Mouse (Mus musculus): ENCODE data around the gene Stk11ip. TPM values are rescaled to one million over a fixed set of nuclear protein-coding genes. Genes with fewer than 3 reads are reported as not detected.

Stk11ip gene
- polyA plus RNA-seq, 1 experiment from 2014 or later, result 16.1 TPM

DNA sequence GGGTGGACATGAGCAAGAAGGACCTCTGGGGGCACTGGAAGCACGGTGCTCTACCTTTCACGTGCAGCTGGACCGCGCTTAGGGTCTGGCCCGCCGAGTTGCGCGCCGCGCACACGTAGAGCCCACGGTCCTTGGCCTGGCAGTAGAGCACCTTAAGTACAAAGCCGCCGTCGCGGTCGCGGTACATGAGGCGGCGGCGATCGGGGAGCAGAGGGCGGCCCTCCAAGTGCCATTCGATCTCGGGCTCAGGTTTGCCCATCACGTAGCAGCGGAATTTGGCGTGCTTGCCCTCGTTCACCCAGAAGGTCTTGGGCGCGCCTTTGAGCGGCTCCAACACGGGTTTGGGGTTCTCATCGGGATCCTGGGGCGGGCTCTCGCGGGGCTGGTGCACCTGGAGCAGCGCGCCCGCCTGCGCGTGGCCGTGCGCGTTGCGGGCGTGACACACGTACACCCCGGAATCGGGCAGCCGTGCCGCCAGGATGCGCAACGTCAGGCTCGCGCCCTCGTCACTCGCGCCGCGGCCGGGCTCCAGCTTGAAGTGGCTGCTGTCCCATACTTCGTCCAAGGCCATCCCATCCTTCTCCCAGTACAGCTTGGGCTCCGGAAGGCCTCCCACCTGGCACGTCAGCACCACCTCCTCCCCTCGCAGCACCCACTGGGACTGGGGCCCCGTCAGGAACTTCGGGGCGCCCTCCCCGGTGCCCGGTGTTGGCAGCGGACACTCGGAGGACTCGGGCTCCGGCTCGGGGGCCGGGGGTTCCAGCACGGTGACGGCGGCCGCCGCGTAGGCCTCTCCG lies 16.0 kb upstream of the Stk11ip start:
- H3K4me1 ChIP-seq, result peaks cover 34% of the 10 kb centered on the region
- no peaks in the 10 kb centered on the region for H3K27me3 ChIP-seq (replicated peaks)
- H3K4me2 ChIP-seq, result peak overlapping the region; percentile 92
- no peaks in the 10 kb centered on the region for H3K9me3 ChIP-seq
- peak overlapping the region; percentile 98 for H3K27ac ChIP-seq
- H3K9ac ChIP-seq, result peak overlapping the region; percentile 98
- H3K4me3 ChIP-seq (replicated peaks), result peak overlapping the region; percentile 91
- under 1% methylated on average over 83 of the region's 84 CpGs for WGBS
- ATAC-seq (ENCODE audit: insufficient read depth, low FRiP score, low read depth), result peak; percentile 12; the same call in 1 of the 2 replicates
- peaks cover 21% of the 10 kb centered on the region for H3K36me3 ChIP-seq

DNA sequence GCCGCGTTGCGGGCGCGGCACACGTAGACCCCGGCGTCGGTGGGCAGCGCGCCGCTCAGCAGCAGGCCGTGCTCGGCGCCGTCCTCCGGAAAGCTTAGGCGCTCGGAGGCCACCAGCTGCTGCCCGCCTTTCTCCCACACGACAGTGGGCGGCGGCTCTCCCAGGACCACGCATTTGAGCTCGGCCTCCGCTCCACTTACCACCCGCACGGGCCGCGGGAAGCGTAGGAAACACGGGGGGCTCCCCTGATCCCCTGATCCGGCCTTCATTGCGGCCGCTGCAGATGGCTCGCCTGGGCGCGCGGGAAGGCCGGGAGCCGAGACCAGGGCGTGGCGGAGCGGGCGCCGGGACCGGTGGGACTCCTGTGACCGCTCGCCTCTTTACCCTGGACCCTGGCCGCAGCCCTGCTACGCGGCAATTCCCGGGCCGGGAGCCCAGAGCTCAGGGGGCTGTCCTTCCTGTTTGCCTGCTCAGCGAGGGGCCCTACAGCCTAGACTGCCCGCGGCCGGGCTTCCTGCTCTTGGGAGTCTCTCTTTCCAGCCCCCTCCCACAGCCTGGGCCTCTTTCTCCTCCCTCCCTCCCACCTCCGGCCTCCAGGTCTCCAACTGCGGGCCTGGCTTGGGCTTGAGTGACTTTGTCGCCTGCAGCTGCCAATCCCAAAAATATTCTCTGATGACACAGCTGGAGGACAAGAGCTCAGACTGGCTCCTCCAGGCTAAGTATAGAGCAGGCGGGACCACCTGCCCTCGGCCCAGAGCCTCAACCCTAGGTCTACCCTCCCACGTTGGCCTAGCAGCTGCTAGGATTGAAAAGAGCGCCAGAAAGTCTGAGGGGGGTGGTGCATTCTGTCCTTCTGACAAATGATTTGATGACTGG lies 15.1 kb upstream of the Stk11ip start, which contains the start of gene Obsl1:
TSS of gene Obsl1 (minus strand) at position 497 of the 876 bp plus-strand sequence.
- peak within 1 kb of the TSS; percentile 98 for H3K27ac ChIP-seq
- peak within 1 kb of the TSS; percentile 91 for H3K4me3 ChIP-seq (replicated peaks)
- H3K9me3 ChIP-seq, result no peaks in the 10 kb centered on the region
- peak within 1 kb of the TSS; percentile 98 for H3K9ac ChIP-seq
- H3K36me3 ChIP-seq, result peaks cover 18% of the 10 kb centered on the region
- ATAC-seq (ENCODE audit: insufficient read depth, low FRiP score, low read depth), result peak; percentile 90
- H3K4me2 ChIP-seq, result peak within 1 kb of the TSS; percentile 92
- under 1% methylated on average over 65 of the region's 65 CpGs for WGBS
- no peaks in the 10 kb centered on the region for H3K27me3 ChIP-seq (replicated peaks)
- H3K4me1 ChIP-seq, result peaks cover 34% of the 10 kb centered on the region

DNA sequence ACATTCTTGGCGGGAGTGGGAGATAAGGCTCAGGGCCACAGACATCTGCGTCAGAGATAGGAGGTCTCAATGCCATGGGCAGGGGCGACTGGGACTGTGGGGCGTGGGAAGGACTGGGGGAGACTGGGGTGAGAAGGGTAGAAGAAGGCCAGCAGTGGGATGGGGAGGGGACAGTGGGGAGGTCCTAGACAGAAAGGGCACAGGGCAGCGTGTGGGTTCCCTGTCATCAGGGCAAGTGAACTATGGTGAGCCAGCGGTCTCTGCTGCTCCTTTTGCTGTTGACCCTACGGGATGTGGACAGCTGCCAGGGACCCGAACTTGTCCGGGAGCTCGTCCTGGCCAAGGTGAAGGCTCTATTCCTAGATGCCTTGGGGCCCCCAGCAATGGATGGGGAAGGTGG lies 14.3 kb upstream of the Stk11ip start, which contains the start of gene Inha:
TSS of gene Inha (plus strand) at position 72 of the 400 bp plus-strand sequence.
- Histone ChIP-seq H3K9ac (peak within 1 kb of the TSS; percentile 98), H3K4me3 (replicated peaks) (peak within 1 kb of the TSS; percentile 91), H3K4me2 (peak within 1 kb of the TSS; percentile 92), H3K27me3 (replicated peaks) (no peaks in the 10 kb centered on the region), H3K36me3 (peaks cover 10% of the 10 kb centered on the region), H3K9me3 (no peaks in the 10 kb centered on the region), H3K4me1 (peaks cover 42% of the 10 kb centered on the region), H3K27ac (peak within 1 kb of the TSS; percentile 98)
- no peak for ATAC-seq (ENCODE audit: insufficient read depth, low FRiP score, low read depth)
- 55% methylated on average over 10 of the region's 10 CpGs for WGBS

DNA sequence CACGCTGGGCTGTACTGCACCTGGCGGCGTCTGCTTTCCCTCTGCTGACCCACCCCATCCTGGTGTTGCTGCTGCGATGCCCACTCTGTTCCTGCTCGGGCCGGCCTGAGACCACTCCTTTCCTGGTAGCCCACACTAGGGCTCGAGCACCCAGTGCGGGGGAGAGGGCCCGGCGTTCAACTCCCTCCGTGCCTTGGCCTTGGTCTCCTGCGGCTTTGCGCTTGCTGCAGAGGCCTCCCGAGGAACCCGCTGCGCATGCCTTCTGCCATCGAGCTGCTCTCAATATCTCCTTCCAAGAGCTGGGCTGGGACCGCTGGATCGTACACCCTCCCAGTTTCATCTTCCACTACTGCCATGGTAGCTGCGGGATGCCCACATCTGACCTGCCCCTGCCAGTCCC lies 11.7 kb upstream of the Stk11ip start:
- no peaks in the 10 kb centered on the region for H3K27me3 ChIP-seq (replicated peaks)
- ATAC-seq (ENCODE audit: insufficient read depth, low FRiP score, low read depth), result no peak
- no peak overlapping the region for H3K27ac ChIP-seq
- H3K9ac ChIP-seq, result no peak overlapping the region
- H3K36me3 ChIP-seq, result no peaks in the 10 kb centered on the region
- H3K9me3 ChIP-seq, result no peaks in the 10 kb centered on the region
- no peak overlapping the region for H3K4me3 ChIP-seq (replicated peaks)
- H3K4me1 ChIP-seq, result peaks cover 24% of the 10 kb centered on the region
- 60% methylated on average over 20 of the region's 20 CpGs for WGBS
- H3K4me2 ChIP-seq, result no peak overlapping the region

DNA sequence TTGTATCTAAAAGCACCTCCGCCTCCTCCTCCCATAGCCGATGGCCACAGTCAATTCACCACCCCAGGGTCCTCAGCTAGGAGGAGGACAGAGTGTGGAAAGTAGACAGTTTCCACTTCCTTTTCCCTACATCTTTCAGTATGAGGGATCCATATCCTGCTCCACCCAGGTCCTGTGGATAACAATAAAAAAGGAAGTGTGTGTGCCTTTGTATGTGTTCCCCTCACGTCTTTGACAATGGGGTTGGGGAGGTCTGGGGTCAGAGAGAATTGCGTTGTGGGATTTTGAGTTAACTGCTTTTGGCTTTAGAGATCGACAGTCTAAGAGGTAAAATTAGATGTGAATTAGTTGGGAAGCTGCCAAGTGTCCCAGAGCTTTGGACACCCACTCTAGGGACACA lies 11.2 kb upstream of the Stk11ip start:
- Histone ChIP-seq H3K27me3 (replicated peaks) (no peaks in the 10 kb centered on the region), H3K27ac (no peak overlapping the region), H3K4me3 (replicated peaks) (no peak overlapping the region), H3K9me3 (no peaks in the 10 kb centered on the region), H3K36me3 (no peaks in the 10 kb centered on the region), H3K9ac (no peak overlapping the region), H3K4me2 (no peak overlapping the region), H3K4me1 (peaks cover 19% of the 10 kb centered on the region)
- no peak for ATAC-seq (ENCODE audit: insufficient read depth, low FRiP score, low read depth)
- WGBS, result 67% methylated on average over 5 of the region's 5 CpGs

DNA sequence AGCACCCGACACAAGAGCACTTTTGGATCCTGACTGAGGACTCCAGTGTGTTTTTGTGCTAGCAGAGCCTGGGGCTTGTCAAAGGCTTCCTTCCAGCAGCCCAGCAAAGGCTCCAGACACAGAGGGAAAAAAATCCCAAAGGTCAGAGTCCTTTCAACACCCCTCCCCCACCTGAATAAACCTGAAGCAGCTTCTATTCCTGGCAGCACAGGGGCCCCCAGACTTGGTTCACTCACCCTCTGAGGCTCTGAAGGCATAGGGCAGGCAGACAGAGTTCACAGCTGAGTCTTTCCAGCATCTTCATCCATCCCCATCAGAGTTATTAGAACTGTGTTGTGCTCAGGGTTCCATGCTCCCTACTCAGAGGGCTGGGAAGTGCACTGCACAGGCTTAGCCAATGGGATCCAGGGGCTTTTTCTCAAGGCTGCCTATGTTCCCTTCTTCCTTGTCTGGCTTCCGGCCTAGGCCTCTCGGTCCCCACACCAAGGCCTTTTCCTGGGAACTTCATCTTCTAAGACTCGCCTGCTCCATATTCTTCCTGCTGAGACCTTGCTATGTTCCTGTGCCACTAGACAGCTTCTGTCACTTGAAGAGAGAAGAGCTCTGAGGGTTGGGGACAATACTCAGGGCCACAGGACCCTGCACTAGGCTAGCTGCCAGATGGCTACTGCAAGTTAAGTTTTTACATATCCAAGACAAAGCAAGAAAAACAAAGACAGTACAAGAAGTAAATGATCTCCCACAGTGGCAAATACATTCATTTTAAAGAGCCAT lies 9.7 kb upstream of the Stk11ip start:
- peak; percentile 56; the same call in 1 of the 2 replicates for ATAC-seq (ENCODE audit: insufficient read depth, low FRiP score, low read depth)
- no peak overlapping the region for H3K9ac ChIP-seq
- WGBS, result 48% methylated on average over 4 of the region's 4 CpGs

DNA sequence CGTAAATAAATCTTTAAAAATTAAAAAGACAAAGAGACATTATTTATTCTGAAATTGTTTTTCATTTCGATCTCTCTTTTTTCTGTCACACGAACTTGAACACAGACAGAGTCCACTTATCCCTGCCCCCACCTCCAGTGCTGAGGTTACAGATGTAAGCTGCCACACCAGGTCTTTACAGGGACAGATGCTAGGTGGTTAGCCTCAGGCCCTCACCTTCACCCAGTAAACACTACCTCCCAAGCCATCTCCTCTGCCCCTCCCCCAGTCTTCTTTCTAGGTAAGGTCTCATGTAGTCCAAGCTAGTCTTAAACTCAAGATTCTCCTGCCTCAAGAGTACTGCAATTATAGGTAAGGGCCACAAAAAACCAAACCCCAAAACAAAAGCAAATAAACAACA lies 8.8 kb upstream of the Stk11ip start:
- no peaks in the 10 kb centered on the region for H3K27me3 ChIP-seq (replicated peaks)
- no peak overlapping the region for H3K9ac ChIP-seq
- H3K9me3 ChIP-seq, result no peaks in the 10 kb centered on the region
- no peak for ATAC-seq (ENCODE audit: insufficient read depth, low FRiP score, low read depth)
- 90% methylated on average over 3 of the region's 3 CpGs for WGBS
- no peak overlapping the region for H3K27ac ChIP-seq
- H3K4me2 ChIP-seq, result no peak overlapping the region
- H3K36me3 ChIP-seq, result no peaks in the 10 kb centered on the region
- peaks cover 8% of the 10 kb centered on the region; the same call in 1 of the 2 replicates for H3K4me1 ChIP-seq
- H3K4me3 ChIP-seq (replicated peaks), result no peak overlapping the region

More for the DNA sequence above, 9.7 kb upstream of the Stk11ip start:
- no peaks in the 10 kb centered on the region for H3K36me3 ChIP-seq
- no peaks in the 10 kb centered on the region for H3K9me3 ChIP-seq
- H3K27me3 ChIP-seq (replicated peaks), result no peaks in the 10 kb centered on the region
- H3K4me3 ChIP-seq (replicated peaks), result no peak overlapping the region
- H3K27ac ChIP-seq, result peak overlapping the region; percentile 72
- H3K4me2 ChIP-seq, result no peak overlapping the region
- peaks cover 17% of the 10 kb centered on the region for H3K4me1 ChIP-seq

DNA sequence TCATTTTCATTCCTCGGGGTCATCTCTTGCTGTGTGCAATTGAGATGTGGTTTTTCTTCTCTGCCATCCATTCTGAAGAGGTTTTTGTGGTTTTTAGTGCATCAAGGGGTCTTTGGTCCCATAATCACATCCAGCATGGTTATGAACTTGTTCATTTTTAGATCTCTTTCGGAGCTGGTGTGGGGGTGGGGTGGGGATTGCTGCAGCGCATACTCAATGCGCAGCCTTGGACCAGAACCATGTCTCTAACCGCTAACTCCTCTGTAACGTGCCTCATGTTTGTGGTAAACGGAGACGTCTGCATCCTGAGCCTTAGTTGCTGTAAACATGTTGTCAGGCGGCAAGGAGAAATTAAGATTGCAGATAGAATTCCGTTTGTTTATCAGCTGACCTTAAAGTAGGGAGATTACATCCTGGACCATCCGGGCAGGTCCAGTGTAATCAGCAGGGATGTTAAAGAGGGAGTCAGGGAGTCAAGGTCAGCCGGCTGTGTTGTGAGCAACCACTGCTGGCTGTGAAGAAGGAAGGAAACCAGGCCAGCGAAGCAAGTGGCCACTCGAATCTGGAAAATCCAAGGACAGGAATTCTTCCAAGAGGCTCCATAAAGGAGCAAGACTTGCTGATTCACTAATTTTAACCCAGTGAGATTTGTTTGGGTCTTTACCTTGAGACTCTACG lies 4.5 kb upstream of the Stk11ip start:
- Histone ChIP-seq H3K27me3 (replicated peaks) (no peaks in the 10 kb centered on the region), H3K36me3 (no peaks in the 10 kb centered on the region), H3K27ac (no peak overlapping the region), H3K9me3 (no peaks in the 10 kb centered on the region), H3K9ac (no peak overlapping the region), H3K4me2 (no peak overlapping the region), H3K4me3 (replicated peaks) (no peak overlapping the region), H3K4me1 (peaks cover 23% of the 10 kb centered on the region)
- ATAC-seq (ENCODE audit: insufficient read depth, low FRiP score, low read depth), result no peak
- 62% methylated on average over 15 of the region's 15 CpGs for WGBS

DNA sequence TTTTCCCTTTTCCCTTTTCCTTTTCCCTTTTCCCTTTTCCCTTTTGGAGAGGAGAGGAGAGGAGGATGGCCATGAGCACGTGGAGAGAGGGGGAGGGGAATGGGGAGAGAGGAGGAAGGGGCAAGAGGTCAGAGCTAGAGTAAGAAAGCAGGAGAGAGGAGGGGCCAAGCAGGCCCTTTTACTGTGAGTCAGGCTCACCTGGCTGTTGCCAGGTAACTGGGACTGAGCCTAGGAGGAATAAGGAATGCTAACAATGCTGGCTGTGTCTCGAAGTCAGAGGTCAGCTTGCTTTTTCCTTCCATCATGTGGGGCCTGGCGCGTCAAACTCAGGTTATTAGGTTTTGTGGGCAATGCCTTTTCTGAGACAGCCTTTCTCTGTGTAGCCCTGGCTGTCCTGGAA lies 3.3 kb upstream of the Stk11ip start:
- Histone ChIP-seq H3K4me2 (no peak overlapping the region), H3K9me3 (no peaks in the 10 kb centered on the region), H3K9ac (no peak overlapping the region), H3K27ac (peak overlapping the region; percentile 70), H3K4me3 (replicated peaks) (no peak overlapping the region), H3K4me1 (peaks cover 22% of the 10 kb centered on the region), H3K36me3 (no peaks in the 10 kb centered on the region), H3K27me3 (replicated peaks) (no peaks in the 10 kb centered on the region)
- 33% methylated on average over 4 of the region's 4 CpGs for WGBS
- no peak for ATAC-seq (ENCODE audit: insufficient read depth, low FRiP score, low read depth)

DNA sequence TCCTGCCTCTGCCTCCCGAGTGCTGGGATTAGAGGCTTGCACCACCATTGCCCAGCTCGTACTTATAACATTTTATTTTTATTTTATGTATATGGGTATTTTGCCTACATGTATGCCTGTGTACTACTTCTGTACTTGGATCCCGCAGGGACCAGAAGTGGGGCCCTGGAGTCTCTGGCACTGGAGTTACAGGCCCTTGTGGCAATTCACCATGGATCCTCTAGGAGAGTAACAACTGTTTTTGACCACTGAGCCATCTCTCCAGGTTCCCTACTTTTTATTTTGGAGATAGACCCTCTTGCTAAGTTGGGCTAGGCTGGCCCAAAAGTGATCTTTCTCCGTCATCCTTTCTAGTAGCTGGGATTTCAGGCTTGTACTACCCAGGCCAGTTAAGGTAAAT lies 2.9 kb upstream of the Stk11ip start:
- Histone ChIP-seq H3K4me3 (replicated peaks) (no peak overlapping the region), H3K9me3 (no peaks in the 10 kb centered on the region), H3K36me3 (no peaks in the 10 kb centered on the region), H3K4me1 (peaks cover 22% of the 10 kb centered on the region), H3K27ac (peak overlapping the region; percentile 70), H3K9ac (no peak overlapping the region), H3K4me2 (no peak overlapping the region), H3K27me3 (replicated peaks) (no peaks in the 10 kb centered on the region)
- WGBS, result 96% methylated on average over 4 of the region's 4 CpGs
- no peak for ATAC-seq (ENCODE audit: insufficient read depth, low FRiP score, low read depth)

DNA sequence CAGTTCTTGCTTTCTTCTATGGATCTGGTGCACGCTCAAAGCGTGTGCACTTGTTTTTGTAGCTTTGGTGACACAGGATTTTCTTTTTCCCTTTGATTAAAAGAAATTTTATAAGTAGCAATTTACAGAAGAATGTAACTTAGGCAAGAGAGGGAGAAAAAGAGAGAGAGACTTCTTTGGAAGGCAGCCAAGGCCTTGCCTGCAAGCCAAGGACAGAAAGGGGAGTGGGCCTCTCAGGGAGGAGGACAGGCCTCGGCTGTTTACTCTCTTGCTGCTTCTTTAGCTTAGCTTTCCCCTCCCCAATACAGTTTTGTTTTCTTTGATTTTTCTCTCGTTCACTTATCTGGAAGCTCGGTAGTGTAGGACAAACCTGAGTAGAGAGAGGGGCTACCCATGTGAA lies 1.8 kb upstream of the Stk11ip start:
- H3K4me2 ChIP-seq, result 0 out of 2 replicates have a peak overlapping the region, but pooled peaks have one; percentile 22
- no peak overlapping the region for H3K9ac ChIP-seq
- H3K9me3 ChIP-seq, result no peaks in the 10 kb centered on the region
- WGBS, result 32% methylated on average over 5 of the region's 5 CpGs
- peaks cover 22% of the 10 kb centered on the region for H3K4me1 ChIP-seq
- no peaks in the 10 kb centered on the region for H3K36me3 ChIP-seq
- ATAC-seq (ENCODE audit: insufficient read depth, low FRiP score, low read depth), result no peak
- no peak overlapping the region for H3K4me3 ChIP-seq (replicated peaks)
- H3K27ac ChIP-seq, result peak overlapping the region; percentile 99
- H3K27me3 ChIP-seq (replicated peaks), result no peaks in the 10 kb centered on the region

Data from stomach, embryonic 15.5 days (tissue).